Comparison of ENCODE assay signal across 11 mouse cellular contexts in the genomic region with DNA sequence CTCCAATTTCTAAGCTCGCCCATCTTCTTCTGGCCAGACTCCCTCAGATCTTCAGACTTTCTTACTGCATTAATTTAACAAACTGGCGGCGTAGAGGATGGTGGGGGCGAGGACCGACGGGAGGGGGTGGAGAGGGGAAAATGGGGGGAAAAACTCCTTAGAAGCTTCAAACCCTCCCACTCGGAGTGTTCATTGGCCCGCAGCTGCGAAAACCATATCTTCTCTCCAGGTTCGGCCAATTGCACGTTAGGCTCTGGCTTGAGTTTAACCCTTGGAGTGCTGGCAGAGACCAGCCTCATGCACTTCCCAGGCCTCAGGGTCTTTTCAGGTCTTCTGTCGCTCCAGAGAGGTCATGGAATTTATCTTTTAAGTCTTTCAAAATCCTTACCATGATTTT. TPM values are rescaled to one million over a fixed set of nuclear protein-coding genes. Genes with fewer than 3 reads are reported as not detected.
DNase-seq lines count a peak whose midpoint lies in the region; ATAC-seq and TF ChIP-seq lines count a peak whose summit lies in the region.
"Had no signal": no experiment of that assay in that cellular context is flagged by ENCODE, and none has a peak within 500 bp of the region (broad histone marks: within the 10 kb centered on the region; RNA-seq: fewer than 3 reads in every experiment).

No protein-coding gene starts in this region.

- peak overlapping the region; percentile 14; the same call in 1 of the 2 replicates for H3K4me2 ChIP-seq in intestine, embryonic 15.5 days (replicated peaks)
- no peak overlapping the region for H3K4me2 ChIP-seq in intestine, embryonic 16.5 days (ENCODE audit: low read depth, low read length)
- H3K4me2 ChIP-seq in embryonic facial prominence, embryonic 12.5 days (replicated peaks) = 0 out of 2 replicates have a peak overlapping the region, but pooled peaks have one; percentile 25
- H3K4me2 ChIP-seq in hindbrain, postnatal 0 days (ENCODE audit: low read depth, low read length) = peak overlapping the region; percentile 67

- H3K27ac ChIP-seq in intestine, embryonic 15.5 days = no peak overlapping the region
- no peak overlapping the region for H3K27ac ChIP-seq in intestine, embryonic 16.5 days (ENCODE audit: low read length)
- H3K27ac ChIP-seq in embryonic facial prominence, embryonic 12.5 days = no peak overlapping the region
- H3K27ac ChIP-seq in hindbrain, postnatal 0 days = 0 out of 2 replicates have a peak overlapping the region, but pooled peaks have one; percentile 37
- no peak overlapping the region for H3K27ac ChIP-seq in olfactory bulb, adult 2 months (ENCODE audit: insufficient read depth, low read depth, low read length)

- H3K4me3 ChIP-seq in intestine, embryonic 15.5 days (replicated peaks) = no peak overlapping the region
- H3K4me3 ChIP-seq in intestine, embryonic 16.5 days (ENCODE audit: low read length) = no peak overlapping the region
- no peak overlapping the region for H3K4me3 ChIP-seq in embryonic facial prominence, embryonic 12.5 days
- peak overlapping the region; percentile 46 for H3K4me3 ChIP-seq in hindbrain, postnatal 0 days (ENCODE audit: low read length)
- H3K4me3 ChIP-seq in olfactory bulb, adult 2 months (ENCODE audit: insufficient read depth, low read depth, low read length) = peak overlapping the region; percentile 45

- H3K36me3 ChIP-seq in intestine, embryonic 15.5 days = no peaks in the 10 kb centered on the region
- H3K36me3 ChIP-seq in intestine, embryonic 16.5 days (ENCODE audit: control insufficient read depth, insufficient read depth, low read length) = no peaks in the 10 kb centered on the region
- no peaks in the 10 kb centered on the region for H3K36me3 ChIP-seq in embryonic facial prominence, embryonic 12.5 days
- no peaks in the 10 kb centered on the region for H3K36me3 ChIP-seq in hindbrain, postnatal 0 days (ENCODE audit: insufficient read depth, low read length)

- no peak for ATAC-seq in intestine, embryonic 15.5 days
- no peak for ATAC-seq in intestine, embryonic 16.5 days
- ATAC-seq in embryonic facial prominence, embryonic 12.5 days (ENCODE audit: insufficient number of reproducible peaks, insufficient read depth, low FRiP score, low TSS enrichment) = no peak
- ATAC-seq in hindbrain, postnatal 0 days = peak; percentile 68
- no peak for ATAC-seq in megakaryocyte, adult 5-6 weeks (ENCODE audit: poor library complexity, severe bottlenecking)

- H3K9ac ChIP-seq in intestine, embryonic 15.5 days = no peak overlapping the region
- H3K9ac ChIP-seq in intestine, embryonic 16.5 days (ENCODE audit: low read depth, low read length) = no peak overlapping the region
- H3K9ac ChIP-seq in embryonic facial prominence, embryonic 12.5 days = no peak overlapping the region
- H3K9ac ChIP-seq in hindbrain, postnatal 0 days (replicated peaks; ENCODE audit: low read length) = peak overlapping the region; percentile 31

- H3K9me3 ChIP-seq in intestine, embryonic 15.5 days = no peaks in the 10 kb centered on the region
- H3K9me3 ChIP-seq in intestine, embryonic 16.5 days (ENCODE audit: control insufficient read depth, low read length) = no peaks in the 10 kb centered on the region
- H3K9me3 ChIP-seq in embryonic facial prominence, embryonic 12.5 days = no peaks in the 10 kb centered on the region
- H3K9me3 ChIP-seq in hindbrain, postnatal 0 days (ENCODE audit: low read length) = no peaks in the 10 kb centered on the region

- WGBS in intestine, embryonic 15.5 days = 6% methylated on average over 12 of the region's 12 CpGs
- 7% methylated on average over 12 of the region's 12 CpGs for WGBS in intestine, embryonic 16.5 days
- 2% methylated on average over 12 of the region's 12 CpGs for WGBS in embryonic facial prominence, embryonic 12.5 days
- WGBS in hindbrain, postnatal 0 days = 2% methylated on average over 12 of the region's 12 CpGs
- 4% methylated on average over 12 of the region's 12 CpGs for WGBS in olfactory bulb, adult 2 months

- H3K27me3 ChIP-seq in intestine, embryonic 15.5 days (replicated peaks) = peaks cover 12% of the 10 kb centered on the region
- peaks cover 13% of the 10 kb centered on the region for H3K27me3 ChIP-seq in intestine, embryonic 16.5 days (replicated peaks; ENCODE audit: control insufficient read depth, insufficient read depth, low read length)
- H3K27me3 ChIP-seq in embryonic facial prominence, embryonic 12.5 days = peaks cover 20% of the 10 kb centered on the region
- H3K27me3 ChIP-seq in hindbrain, postnatal 0 days (ENCODE audit: insufficient read depth, low read length) = no peaks in the 10 kb centered on the region

- TF ChIP-seq POLR2A in olfactory bulb, adult 2 months (IDR thresholded peaks at IDR 0.05; ENCODE audit: insufficient read depth, low read depth, low read length) = no peak

- no peaks in the 10 kb centered on the region for H3K4me1 ChIP-seq in intestine, embryonic 15.5 days (replicated peaks)
- no peaks in the 10 kb centered on the region for H3K4me1 ChIP-seq in intestine, embryonic 16.5 days (ENCODE audit: control insufficient read depth, insufficient read depth, low read length)
- 0 out of 2 replicates have a peak, but pooled peaks cover 4% of the 10 kb centered on the region for H3K4me1 ChIP-seq in embryonic facial prominence, embryonic 12.5 days
- H3K4me1 ChIP-seq in hindbrain, postnatal 0 days (ENCODE audit: insufficient read depth, low read length) = no peaks in the 10 kb centered on the region
- peaks cover 13% of the 10 kb centered on the region for H3K4me1 ChIP-seq in olfactory bulb, adult 2 months (ENCODE audit: control insufficient read depth, insufficient read depth, low read length)

- TF ChIP-seq CTCF in hindbrain, postnatal 0 days (IDR thresholded peaks at IDR 0.05; ENCODE audit: low read depth) = no peak
- TF ChIP-seq CTCF in olfactory bulb, adult 2 months (IDR thresholded peaks at IDR 0.05; ENCODE audit: insufficient read depth, low read depth, low read length) = no peak

- DNase-seq in hindbrain, postnatal 0 days (ENCODE audit: low spot score) = peak; percentile 82
- DNase-seq in thymus, postnatal 25 days = no peak
- DNase-seq in lung, postnatal 4 days = no peak

RNA-seq across cellular contexts. Expression of gene Glra1, which starts 0.5 kb away (rescaled TPM):
- not detected in 2 replicates for polyA plus RNA-seq in intestine, embryonic 15.5 days (2015; fragmentation: Nextera tagmentation; extraction: Ambion mirVana)
- not detected in 2 replicates for polyA plus RNA-seq in intestine, embryonic 16.5 days (2015; fragmentation: Nextera tagmentation; extraction: Ambion mirVana)
- not detected in 2 replicates for polyA plus RNA-seq in embryonic facial prominence, embryonic 12.5 days (2016; fragmentation: Nextera tagmentation; extraction: Ambion mirVana)
- total RNA-seq in hindbrain, postnatal 0 days (2014; rRNA removed) = 11.7 and 15.7 TPM in 2 replicates
- polyA plus RNA-seq in hindbrain, postnatal 0 days (2015; fragmentation: Nextera tagmentation; extraction: Ambion mirVana) = 2.8 TPM in 2 replicates
- polyA plus RNA-seq in olfactory bulb, adult 2 months (2012; ENCODE audit: insufficient read depth, insufficient read length, low replicate concordance, missing spikeins) = not detected in 2 replicates
- not detected in 2 replicates for total RNA-seq in megakaryocyte, adult 5-6 weeks (2015)
- total RNA-seq in megakaryocyte, adult 5-6 weeks (2017) = not detected in 2 replicates
- total RNA-seq: gastrocnemius, postnatal 14 days had no signal
- polyA plus RNA-seq: liver, embryonic 16.5 days; testis, adult 2 months had no signal

Comparison
In these comparisons a context has a peak if more than half of its experiments do, and no peak if none do; other contexts are left out.
1. H3K4me3 ChIP-seq: peak in hindbrain, postnatal 0 days (single experiment) and olfactory bulb, adult 2 months (single experiment); none in intestine, embryonic 15.5 days (single experiment), intestine, embryonic 16.5 days (single experiment) and embryonic facial prominence, embryonic 12.5 days (single experiment).